Mouse (Mus musculus): ENCODE measurements at regions not wholly inside any gene's neighbourhood (a gene's known extent, or its start where the extent isn't known, plus 50 kb on each side); places are given as distances from the start of the nearest gene placed in this dataset.

GRCm38 (mm10) chr7:138672959-138673358 lies 172.9 kb upstream of the Ppp2r2d start:
- TF ChIP-seq POLR2A (IDR thresholded peaks at IDR 0.05; ENCODE audit: extremely low read depth, insufficient read depth, low read length): no peak
- no peak for TF ChIP-seq CTCF (IDR thresholded peaks at IDR 0.05; ENCODE audit: extremely low read depth, insufficient read depth, low read length)
